Mouse (Mus musculus): ENCODE results near the gene Tmem212. TPM values are rescaled to one million over a fixed set of nuclear protein-coding genes. Genes with fewer than 3 reads are reported as not detected.

Tmem212 gene
- total and polyA plus RNA-seq, 2 experiments from 2014 or later: not detected

- WGBS: 23% methylated on average over 3 of the region's 3 CpGs
- H3K4me3 ChIP-seq (ENCODE audit: low read depth, low read length): peak overlapping the region; percentile 17; the same call in 1 of the 2 replicates
- no peaks in the 10 kb centered on the region for H3K9me3 ChIP-seq (replicated peaks; ENCODE audit: control insufficient read depth, low read length)
Observed at GRCm38 (mm10) chr3:27839795-27840194, 56.4 kb downstream of the Tmem212 start.

DNA sequence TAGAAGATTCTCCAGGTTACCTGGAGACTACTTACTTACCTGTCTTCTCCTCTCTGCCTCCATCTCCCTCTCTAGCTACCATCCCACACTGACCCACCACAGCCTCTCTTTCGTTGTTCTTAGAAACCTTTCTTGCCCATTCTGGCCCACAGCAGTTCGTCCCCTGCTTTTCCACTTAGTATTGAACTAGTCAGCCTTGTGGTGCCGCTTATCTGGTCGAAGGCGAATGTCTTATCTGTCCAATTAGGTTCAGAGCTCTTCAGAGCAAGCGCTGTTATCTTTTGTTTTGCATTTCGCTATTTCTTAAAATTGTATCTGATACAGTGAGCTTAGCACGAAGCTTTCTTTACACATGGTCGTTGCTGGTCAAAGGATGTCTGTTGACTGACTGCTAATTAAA lies 56.9 kb downstream of the Tmem212 start:
- H3K27ac ChIP-seq (ENCODE audit: low read depth): no peak overlapping the region
- no peak for DNase-seq (ENCODE audit: low spot score)
- TF ChIP-seq CTCF (IDR thresholded peaks at IDR 0.05; ENCODE audit: low read depth): no peak
- no peak for TF ChIP-seq EP300 (IDR thresholded peaks at IDR 0.05; ENCODE audit: low read depth)
- no peaks in the 10 kb centered on the region; the same call in 1 of the 2 replicates for H3K4me1 ChIP-seq (ENCODE audit: control insufficient read depth, insufficient read depth)
- H3K4me3 ChIP-seq (ENCODE audit: low read depth, low read length): no peak overlapping the region
- H3K27me3 ChIP-seq (ENCODE audit: control insufficient read depth, insufficient read depth, low read length): no peaks in the 10 kb centered on the region
- 49% methylated on average over 9 of the region's 9 CpGs for WGBS
- H3K36me3 ChIP-seq (replicated peaks; ENCODE audit: control insufficient read depth, insufficient read depth, low read length): no peaks in the 10 kb centered on the region
- H3K4me2 ChIP-seq (ENCODE audit: low read depth, low read length): no peak overlapping the region
- H3K9me3 ChIP-seq (replicated peaks; ENCODE audit: control insufficient read depth, low read length): no peaks in the 10 kb centered on the region
- no peak overlapping the region for H3K9ac ChIP-seq (replicated peaks; ENCODE audit: low read depth, low read length)
- no peak for ATAC-seq (ENCODE audit: insufficient read depth, low read depth)

More at GRCm38 (mm10) chr3:27839795-27840194, 56.4 kb downstream of the Tmem212 start:
- DNase-seq (ENCODE audit: low spot score): no peak
- H3K36me3 ChIP-seq (replicated peaks; ENCODE audit: control insufficient read depth, insufficient read depth, low read length): no peaks in the 10 kb centered on the region
- H3K27me3 ChIP-seq (ENCODE audit: control insufficient read depth, insufficient read depth, low read length): no peaks in the 10 kb centered on the region
- no peak overlapping the region; the same call in 1 of the 2 replicates for H3K9ac ChIP-seq (replicated peaks; ENCODE audit: low read depth, low read length)
- H3K4me1 ChIP-seq (ENCODE audit: control insufficient read depth, insufficient read depth): no peaks in the 10 kb centered on the region; the same call in 1 of the 2 replicates
- TF ChIP-seq CTCF (IDR thresholded peaks at IDR 0.05; ENCODE audit: low read depth) (no peak), EP300 (IDR thresholded peaks at IDR 0.05; ENCODE audit: low read depth) (no peak)
- H3K4me2 ChIP-seq (ENCODE audit: low read depth, low read length): peak overlapping the region; percentile 51
- no peak for ATAC-seq (ENCODE audit: insufficient read depth, low read depth)
- no peak overlapping the region for H3K27ac ChIP-seq (ENCODE audit: low read depth)

DNA sequence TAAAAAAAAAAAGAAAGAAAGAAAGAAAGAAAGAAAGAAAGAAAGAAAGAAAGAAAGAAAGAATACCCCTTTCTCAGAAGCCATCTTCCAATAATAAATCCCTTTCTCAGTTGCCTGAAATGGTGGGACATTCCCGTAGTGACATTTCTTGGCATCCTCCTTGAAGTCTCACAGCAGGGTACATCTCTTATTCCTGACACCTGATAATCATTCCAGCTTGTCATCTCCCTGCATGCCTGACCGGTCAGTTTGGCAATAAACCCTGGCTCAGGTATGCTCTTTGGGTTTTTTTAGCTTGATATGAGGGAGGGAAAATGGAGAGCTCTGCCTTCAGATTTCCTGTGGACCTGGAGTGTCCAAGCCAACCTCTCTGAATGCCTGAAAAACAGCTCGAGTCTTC lies 59.9 kb downstream of the Tmem212 start:
- H3K27me3 ChIP-seq (ENCODE audit: control insufficient read depth, insufficient read depth, low read length): no peaks in the 10 kb centered on the region
- no peak overlapping the region for H3K4me2 ChIP-seq (ENCODE audit: low read depth, low read length)
- ATAC-seq (ENCODE audit: insufficient read depth, low read depth) (0 out of 2 replicates have a peak, but pooled peaks have one; percentile 64), DNase-seq (ENCODE audit: low spot score) (peak; percentile 57)
- TF ChIP-seq EP300 (IDR thresholded peaks at IDR 0.05; ENCODE audit: low read depth) (peak; percentile 73; the same call in 1 of the 2 replicates), CTCF (IDR thresholded peaks at IDR 0.05; ENCODE audit: low read depth) (no peak)
- no peaks in the 10 kb centered on the region for H3K9me3 ChIP-seq (replicated peaks; ENCODE audit: control insufficient read depth, low read length)
- H3K27ac ChIP-seq (ENCODE audit: low read depth): no peak overlapping the region
- no peak overlapping the region for H3K9ac ChIP-seq (replicated peaks; ENCODE audit: low read depth, low read length)
- no peaks in the 10 kb centered on the region for H3K36me3 ChIP-seq (replicated peaks; ENCODE audit: control insufficient read depth, insufficient read depth, low read length)
- H3K4me3 ChIP-seq (ENCODE audit: low read depth, low read length): no peak overlapping the region
- WGBS: 30% methylated on average over 3 of the region's 3 CpGs
- H3K4me1 ChIP-seq (ENCODE audit: control insufficient read depth, insufficient read depth): no peaks in the 10 kb centered on the region; the same call in 1 of the 2 replicates

- no peaks in the 10 kb centered on the region for H3K36me3 ChIP-seq (replicated peaks; ENCODE audit: control insufficient read depth, insufficient read depth, low read length)
- no peaks in the 10 kb centered on the region for H3K27me3 ChIP-seq (ENCODE audit: control insufficient read depth, insufficient read depth, low read length)
- H3K9ac ChIP-seq (replicated peaks; ENCODE audit: low read depth, low read length): no peak overlapping the region
- no peak overlapping the region for H3K4me2 ChIP-seq (ENCODE audit: low read depth, low read length)
- H3K4me3 ChIP-seq (ENCODE audit: low read depth, low read length): no peak overlapping the region
- H3K27ac ChIP-seq (ENCODE audit: low read depth): no peak overlapping the region
- H3K4me1 ChIP-seq (ENCODE audit: control insufficient read depth, insufficient read depth): no peaks in the 10 kb centered on the region; the same call in 1 of the 2 replicates
- no peaks in the 10 kb centered on the region for H3K9me3 ChIP-seq (replicated peaks; ENCODE audit: control insufficient read depth, low read length)
- WGBS: 88% methylated on average over 8 of the region's 8 CpGs
- no peak for ATAC-seq (ENCODE audit: insufficient read depth, low read depth)
- TF ChIP-seq EP300 (IDR thresholded peaks at IDR 0.05; ENCODE audit: low read depth): no peak
- TF ChIP-seq CTCF (IDR thresholded peaks at IDR 0.05; ENCODE audit: low read depth): no peak
- no peak for DNase-seq (ENCODE audit: low spot score)
Observed at GRCm38 (mm10) chr3:27835786-27836185, 60.4 kb downstream of the Tmem212 start.

DNA sequence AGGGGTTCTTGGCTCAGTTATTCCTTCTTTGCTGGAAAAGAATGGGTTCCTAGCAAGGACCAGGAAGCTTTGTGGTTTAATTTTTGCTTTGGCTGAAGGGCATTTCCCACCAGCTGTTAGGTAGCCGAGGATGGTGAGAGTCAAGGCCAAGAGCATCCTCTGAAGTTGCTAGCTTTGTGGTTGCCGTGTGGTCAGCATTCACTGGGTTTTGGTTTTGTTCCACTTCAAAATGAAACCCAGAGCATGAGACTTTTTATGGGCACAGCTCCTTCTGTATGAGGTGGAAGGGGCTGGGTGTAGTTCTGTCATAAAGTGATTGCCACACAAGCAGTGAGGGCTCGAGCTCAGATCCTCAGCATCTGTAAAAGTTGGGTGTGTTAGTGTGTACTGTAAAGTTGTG lies 67.4 kb downstream of the Tmem212 start:
- Histone ChIP-seq H3K9ac (replicated peaks; ENCODE audit: low read depth, low read length) (no peak overlapping the region), H3K4me3 (ENCODE audit: low read depth, low read length) (no peak overlapping the region), H3K4me1 (ENCODE audit: control insufficient read depth, insufficient read depth) (no peaks in the 10 kb centered on the region), H3K27me3 (ENCODE audit: control insufficient read depth, insufficient read depth, low read length) (no peaks in the 10 kb centered on the region), H3K36me3 (replicated peaks; ENCODE audit: control insufficient read depth, insufficient read depth, low read length) (no peaks in the 10 kb centered on the region), H3K27ac (ENCODE audit: low read depth) (no peak overlapping the region), H3K4me2 (ENCODE audit: low read depth, low read length) (no peak overlapping the region), H3K9me3 (replicated peaks; ENCODE audit: control insufficient read depth, low read length) (no peaks in the 10 kb centered on the region)
- TF ChIP-seq CTCF (IDR thresholded peaks at IDR 0.05; ENCODE audit: low read depth) (no peak), EP300 (IDR thresholded peaks at IDR 0.05; ENCODE audit: low read depth) (no peak)
- no peak for DNase-seq (ENCODE audit: low spot score)
- no peak for ATAC-seq (ENCODE audit: insufficient read depth, low read depth)
- WGBS: 84% methylated on average over 3 of the region's 3 CpGs

DNA sequence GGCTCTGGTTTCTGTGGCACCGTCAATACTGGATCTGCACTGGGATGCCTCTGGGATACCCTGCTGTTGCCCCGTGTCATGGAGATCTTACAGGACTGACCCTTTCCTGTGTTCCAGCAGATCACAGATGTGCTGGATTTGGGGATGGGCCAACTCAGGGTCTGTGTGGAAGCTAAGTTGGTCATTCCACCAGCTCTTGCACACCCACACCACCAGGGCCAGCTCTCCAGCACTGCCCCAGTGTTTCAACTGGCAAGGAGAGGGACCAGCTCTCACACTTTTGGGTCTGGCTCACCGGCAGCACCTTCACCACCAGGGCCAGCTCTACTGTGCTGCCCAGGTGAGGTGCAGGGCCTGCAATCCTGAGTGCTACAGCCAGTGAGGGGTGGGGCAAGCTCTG lies 68.9 kb downstream of the Tmem212 start:
- Histone ChIP-seq H3K27me3 (ENCODE audit: control insufficient read depth, insufficient read depth, low read length) (no peaks in the 10 kb centered on the region), H3K4me2 (ENCODE audit: low read depth, low read length) (no peak overlapping the region), H3K9ac (replicated peaks; ENCODE audit: low read depth, low read length) (no peak overlapping the region), H3K4me3 (ENCODE audit: low read depth, low read length) (no peak overlapping the region), H3K4me1 (ENCODE audit: control insufficient read depth, insufficient read depth) (0 out of 2 replicates have a peak, but pooled peaks cover 4% of the 10 kb centered on the region), H3K27ac (ENCODE audit: low read depth) (no peak overlapping the region), H3K36me3 (replicated peaks; ENCODE audit: control insufficient read depth, insufficient read depth, low read length) (no peaks in the 10 kb centered on the region), H3K9me3 (replicated peaks; ENCODE audit: control insufficient read depth, low read length) (no peaks in the 10 kb centered on the region)
- 79% methylated on average over 3 of the region's 3 CpGs for WGBS
- ATAC-seq (ENCODE audit: insufficient read depth, low read depth) (no peak), DNase-seq (ENCODE audit: low spot score) (no peak)
- TF ChIP-seq CTCF (IDR thresholded peaks at IDR 0.05; ENCODE audit: low read depth) (no peak), EP300 (IDR thresholded peaks at IDR 0.05; ENCODE audit: low read depth) (no peak)
